Mouse (Mus musculus): ENCODE results near the gene Abhd17b. TPM values are rescaled to one million over a fixed set of nuclear protein-coding genes. Genes with fewer than 3 reads are reported as not detected.
"Not testable (repeated sequence)": the region's sequence is repeated elsewhere in the genome, so short reads cannot be mapped to it uniquely, and the experiment has no call there.

Abhd17b gene
- total RNA-seq, 2 experiments from 2014 or later: 50.1 to 58.3 TPM

DNA sequence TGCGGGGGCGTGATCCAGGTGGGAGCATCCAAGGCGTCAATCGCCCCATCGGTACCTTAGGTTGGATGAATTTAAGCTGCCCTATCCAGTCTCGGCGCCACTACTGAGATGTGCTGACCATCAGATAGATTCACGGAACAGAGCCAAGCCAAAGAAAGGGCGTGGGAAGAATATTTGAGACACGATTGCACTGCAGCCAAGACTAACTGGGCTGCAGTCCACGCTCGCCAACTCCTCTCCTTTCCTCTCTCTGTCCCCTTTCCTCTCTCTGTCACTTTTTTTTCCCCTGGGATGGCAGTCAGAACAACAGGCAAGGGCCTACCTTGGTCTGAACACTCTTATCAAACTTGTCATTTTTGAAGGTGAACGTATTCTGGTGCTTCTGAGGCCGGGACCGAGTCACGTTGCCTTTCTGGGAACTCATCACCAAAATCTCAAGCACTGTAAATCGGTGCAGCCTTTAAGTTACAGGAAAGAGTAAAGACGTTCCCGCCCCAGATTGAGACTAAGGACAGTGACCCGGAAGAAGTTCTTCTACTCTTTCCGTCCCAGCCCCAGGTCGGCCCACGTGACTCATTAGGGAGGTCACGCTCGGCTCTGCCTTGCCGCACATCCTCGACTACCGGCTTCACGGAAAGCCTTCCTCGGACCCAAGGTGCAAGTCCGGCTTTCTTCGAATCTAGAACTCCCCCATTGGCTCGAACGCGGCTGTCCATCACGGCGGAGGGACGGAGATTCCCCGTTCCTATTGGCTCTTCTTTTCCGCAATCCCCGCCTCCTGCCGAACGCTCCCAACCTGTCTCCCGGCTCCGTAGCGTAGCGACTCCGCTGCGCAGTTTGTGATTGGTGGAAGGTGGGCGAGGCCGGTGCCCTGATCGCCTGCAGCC is 457 bp upstream of the Abhd17b start, which contains the start of gene 1110059E24Rik:
Gene 1110059E24Rik (minus strand): TSS at position 692 of the 887 bp plus-strand sequence.
- DNase-seq: peak; percentile 98

DNA sequence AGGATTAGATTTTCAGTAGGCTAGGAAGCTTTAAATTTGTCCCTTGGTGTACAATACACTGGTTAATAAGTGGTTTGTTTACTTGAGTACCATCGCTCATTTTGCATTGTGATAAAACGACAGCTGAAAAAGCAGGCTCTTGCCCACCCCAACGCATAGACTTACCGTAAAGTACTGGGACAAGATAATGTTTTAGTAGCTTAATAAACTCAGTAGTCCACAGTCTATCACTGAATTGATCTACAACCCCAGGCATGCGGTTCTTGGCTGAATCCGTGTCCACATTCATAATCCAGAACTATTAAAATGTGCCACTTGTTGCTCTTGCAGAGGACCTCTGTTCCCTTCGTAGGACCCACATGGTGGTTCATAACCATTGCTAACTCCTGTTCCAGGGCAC is 1.8 kb downstream of the Abhd17b start:
- DNase-seq: no peak

- no peak for DNase-seq
These were observed 7.7 kb downstream of the Abhd17b start for GRCm38 (mm10) chr19:21660734-21661133.

GRCm38 (mm10) chr19:21663756-21664456 is 10.9 kb downstream of the Abhd17b start:
- DNase-seq: no peak

- no peak for DNase-seq
These were observed 16.7 kb downstream of the Abhd17b start for GRCm38 (mm10) chr19:21669650-21670049.

DNA sequence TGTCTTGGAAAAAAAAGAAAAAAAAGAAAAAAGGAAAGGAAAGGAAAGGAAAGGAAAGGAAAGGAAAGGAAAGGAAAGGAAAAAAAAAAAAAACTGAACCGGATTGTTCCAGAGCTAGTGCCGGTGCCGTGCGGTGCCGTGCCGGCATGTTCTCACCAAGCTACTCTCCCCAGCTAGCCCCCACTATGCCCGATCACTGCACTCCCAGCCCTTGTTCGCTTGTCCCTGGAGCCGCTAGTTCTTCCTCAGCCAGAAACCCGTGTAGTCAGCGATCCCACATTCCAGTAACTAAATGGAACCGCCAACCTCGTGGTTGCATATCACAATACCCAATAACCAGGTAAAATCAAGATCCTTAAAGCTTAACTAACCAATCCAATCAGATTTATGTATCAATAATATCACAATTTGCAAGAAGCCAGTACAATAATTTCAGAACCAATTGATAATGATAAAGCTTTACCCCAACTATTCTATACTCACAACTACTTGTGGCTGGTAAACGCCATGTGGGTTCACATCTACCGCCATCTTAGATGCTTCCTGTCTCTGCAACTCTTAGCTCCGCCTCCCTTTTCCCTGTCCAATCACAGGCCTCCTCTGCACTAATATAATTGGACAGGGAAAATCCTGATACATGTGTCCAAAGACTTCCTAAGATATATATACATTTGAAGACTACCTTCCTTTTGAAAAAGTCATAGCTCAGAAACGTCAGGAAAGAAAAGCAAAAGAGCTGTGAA is 21.5 kb downstream of the Abhd17b start:
- no peak for DNase-seq

- no peak for DNase-seq
These were observed 27.1 kb downstream of the Abhd17b start for GRCm38 (mm10) chr19:21680091-21680490.

DNA sequence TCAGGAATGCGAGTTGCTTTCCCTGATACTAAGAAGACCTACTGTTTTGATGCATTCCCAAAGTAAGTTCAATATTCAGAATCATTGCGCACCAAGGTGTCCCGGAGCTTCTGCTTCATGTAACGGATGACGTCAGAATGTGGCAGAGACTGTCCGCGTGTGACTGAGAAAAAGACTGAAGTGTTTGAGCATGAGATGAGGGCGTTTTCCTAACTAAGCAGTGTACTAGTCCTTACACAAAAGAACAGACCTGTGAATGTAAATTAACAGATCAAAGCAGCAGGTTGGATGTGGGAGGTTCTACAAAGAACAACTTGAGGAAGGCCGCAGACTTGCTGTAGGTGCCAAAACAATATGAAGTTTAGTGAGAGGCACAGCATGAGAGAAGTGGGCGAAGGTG is 28.0 kb downstream of the Abhd17b start:
- no peak for DNase-seq

GRCm38 (mm10) chr19:21713260-21714031 is 60.5 kb downstream of the Abhd17b start:
- DNase-seq: peak; percentile 30 to 65

- no peak for DNase-seq
These were observed 61.4 kb downstream of the Abhd17b start for GRCm38 (mm10) chr19:21714278-21714883.

DNA sequence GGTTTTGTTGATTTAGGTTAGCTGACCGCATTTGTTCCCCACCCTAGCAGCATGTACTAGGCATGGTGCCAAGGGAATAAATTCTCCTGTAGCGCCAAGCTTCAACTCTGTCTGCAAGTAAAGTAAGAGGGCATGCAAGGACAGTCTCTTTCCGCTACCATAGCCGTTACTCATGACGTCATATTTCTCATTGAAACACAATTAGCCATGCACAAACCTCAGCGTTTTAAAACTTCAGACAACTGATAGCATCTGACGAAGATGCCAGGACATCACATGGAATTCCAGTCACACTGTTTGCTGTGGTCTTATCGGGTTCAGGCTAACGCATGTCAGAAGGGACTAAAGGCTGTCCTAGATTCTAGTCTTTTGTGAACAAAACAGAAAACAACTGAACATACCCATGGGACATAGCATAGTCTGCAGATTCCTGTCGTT is 62.0 kb downstream of the Abhd17b start:
- peak in 1 of 2 experiments; percentile 50 for DNase-seq

DNA sequence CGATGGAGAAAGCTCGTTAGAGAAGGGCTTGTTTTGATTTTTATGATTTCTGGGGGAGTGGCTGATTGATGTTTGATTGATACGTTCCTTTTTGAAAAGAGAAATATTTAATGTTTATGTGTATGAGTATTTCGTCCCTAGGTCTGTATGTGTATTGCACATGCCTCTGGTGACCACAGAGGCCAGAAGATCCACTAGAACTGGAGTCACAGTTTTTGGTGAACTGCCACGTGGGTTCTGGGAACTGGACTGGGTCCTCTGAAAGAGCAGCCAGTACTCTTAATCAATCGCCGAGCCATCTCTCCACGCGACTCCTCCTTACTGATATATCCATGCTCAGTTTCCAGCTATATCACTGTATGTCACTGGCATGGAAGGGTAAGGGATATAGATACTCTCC is 62.5 kb downstream of the Abhd17b start:
- no peak for DNase-seq

DNA sequence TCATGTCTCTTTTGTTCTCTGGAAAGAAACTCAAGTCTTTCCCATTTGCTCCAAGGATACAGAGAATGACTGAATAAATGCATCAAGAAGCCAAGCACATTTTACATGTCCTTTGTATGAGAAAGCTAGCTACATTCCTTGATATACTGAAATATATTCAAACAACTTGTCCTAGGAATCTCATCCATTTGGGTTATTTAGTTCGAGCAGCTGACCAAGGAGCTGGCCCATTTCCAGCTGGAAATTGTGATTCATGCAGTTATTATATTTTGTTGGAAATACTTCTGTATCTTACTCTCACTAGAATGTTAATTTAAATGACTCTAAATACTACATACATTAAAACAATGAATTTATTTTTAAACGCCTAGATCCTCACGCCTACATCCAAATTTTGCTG is 63.5 kb downstream of the Abhd17b start:
- DNase-seq: peak; percentile 40 to 54

GRCm38 (mm10) chr19:21719206-21719605 is 66.2 kb downstream of the Abhd17b start:
- peak; percentile 30 to 52 for DNase-seq

GRCm38 (mm10) chr19:21720950-21721349 is 68.0 kb downstream of the Abhd17b start:
- no peak for DNase-seq

- not testable (repeated sequence) for DNase-seq
These were observed 70.3 kb downstream of the Abhd17b start for GRCm38 (mm10) chr19:21723280-21723679.

GRCm38 (mm10) chr19:21723911-21724655 is 71.1 kb downstream of the Abhd17b start:
- no peak for DNase-seq

GRCm38 (mm10) chr19:21725168-21725567 is 72.2 kb downstream of the Abhd17b start:
- peak in 1 of 2 experiments; percentile 40 for DNase-seq

DNA sequence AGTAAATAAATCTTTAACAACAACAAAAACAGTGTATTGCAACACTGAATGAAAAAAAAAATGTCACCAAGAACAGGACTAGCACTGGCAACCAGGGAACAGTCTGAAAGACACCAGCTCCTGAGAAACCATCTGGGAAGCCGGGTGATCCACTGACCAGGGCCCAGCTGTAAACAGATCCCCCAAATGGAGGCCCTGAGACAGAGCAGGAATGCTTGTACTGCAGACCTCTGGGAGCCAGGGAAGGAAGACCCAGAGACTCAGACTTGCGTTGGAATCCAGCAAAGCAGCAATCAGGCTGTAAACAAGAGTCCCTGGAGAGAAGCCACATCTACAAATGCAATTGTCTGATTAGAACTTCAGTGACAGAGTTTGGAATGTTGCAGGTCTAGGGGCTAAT is 74.1 kb downstream of the Abhd17b start:
- no peak for DNase-seq

DNA sequence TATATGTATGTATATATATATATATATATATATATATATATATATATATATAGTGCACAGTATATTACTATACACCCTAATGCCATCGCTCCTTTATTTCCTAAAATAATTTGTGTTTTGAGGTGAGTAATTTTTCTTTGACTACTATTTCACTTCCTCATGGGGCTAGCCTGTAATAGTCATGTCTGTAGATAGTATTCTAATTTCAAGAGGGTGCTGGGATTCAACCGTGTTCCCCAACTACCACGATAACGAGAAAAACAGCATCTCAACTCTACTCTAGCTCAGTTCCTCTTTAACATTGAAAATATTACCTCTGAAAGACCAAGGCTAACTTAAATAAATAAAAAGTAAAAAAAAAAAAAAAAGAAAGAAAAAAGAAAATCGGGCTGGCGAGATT is 75.4 kb downstream of the Abhd17b start:
- no peak for DNase-seq
